Mouse (Mus musculus): ENCODE measurements around the gene Fmn2.

GRCm38 (mm10) chr1:174656554-174656953 lies 154.9 kb downstream of the Fmn2 start:
- TF ChIP-seq EP300 (IDR thresholded peaks at IDR 0.05), result no peak
- TF ChIP-seq CTCF (IDR thresholded peaks at IDR 0.05), result no peak
